Comparison of ENCODE assay signal across 13 mouse cellular contexts in genomic region chr10:81027331-81027730, GRCm38 (mm10). TPM values are rescaled to one million over a fixed set of nuclear protein-coding genes. Genes with fewer than 3 reads are reported as not detected.
DNase-seq lines count a peak whose midpoint lies in the region; ATAC-seq and TF ChIP-seq lines count a peak whose summit lies in the region.
"Had no signal": no experiment of that assay in that cellular context is flagged by ENCODE, and none has a peak within 500 bp of the region (broad histone marks: within the 10 kb centered on the region; RNA-seq: fewer than 3 reads in every experiment).

No protein-coding gene starts in this region.

- no peaks in the 10 kb centered on the region for H3K4me1 ChIP-seq in heart, postnatal 0 days (ENCODE audit: control insufficient read depth, insufficient read depth)
- H3K4me1 ChIP-seq in thymus, adult 2 months (replicated peaks; ENCODE audit: control insufficient read depth, insufficient read depth, low read length), result no peaks in the 10 kb centered on the region
- H3K4me1 ChIP-seq in intestine, postnatal 0 days (replicated peaks; ENCODE audit: control insufficient read depth, insufficient read depth, low read length), result no peaks in the 10 kb centered on the region

- TF ChIP-seq EP300 in heart, postnatal 0 days (IDR thresholded peaks at IDR 0.05; ENCODE audit: low read depth), result no peak

- H3K9me3 ChIP-seq in heart, postnatal 0 days (replicated peaks; ENCODE audit: control insufficient read depth, low read length), result no peaks in the 10 kb centered on the region
- H3K9me3 ChIP-seq in intestine, postnatal 0 days (ENCODE audit: control insufficient read depth), result no peaks in the 10 kb centered on the region
- H3K9me3 ChIP-seq: liver, embryonic 13.5 days; midbrain, embryonic 12.5 days had no signal

- peaks cover 17% of the 10 kb centered on the region for H3K36me3 ChIP-seq in heart, postnatal 0 days (replicated peaks; ENCODE audit: control insufficient read depth, insufficient read depth, low read length)
- no peaks in the 10 kb centered on the region for H3K36me3 ChIP-seq in thymus, adult 2 months (ENCODE audit: control insufficient read depth, insufficient read depth, low read length)
- H3K36me3 ChIP-seq in intestine, postnatal 0 days (ENCODE audit: control insufficient read depth, insufficient read depth), result peaks cover 24% of the 10 kb centered on the region

- H3K27me3 ChIP-seq in heart, postnatal 0 days (ENCODE audit: control insufficient read depth, insufficient read depth, low read length), result peaks cover 29% of the 10 kb centered on the region
- H3K27me3 ChIP-seq in thymus, adult 2 months (ENCODE audit: control insufficient read depth, insufficient read depth, low read length), result peaks cover 5% of the 10 kb centered on the region; the same call in 1 of the 2 replicates
- H3K27me3 ChIP-seq in intestine, postnatal 0 days (replicated peaks; ENCODE audit: control insufficient read depth, insufficient read depth, low read length), result peaks cover 26% of the 10 kb centered on the region

- no peak overlapping the region for H3K9ac ChIP-seq in heart, postnatal 0 days (replicated peaks; ENCODE audit: low read depth, low read length)
- H3K9ac ChIP-seq in intestine, postnatal 0 days (ENCODE audit: low read depth, low read length), result no peak overlapping the region
- H3K9ac ChIP-seq: liver, embryonic 13.5 days; midbrain, embryonic 12.5 days had no signal

- TF ChIP-seq POLR2A in thymus, adult 2 months (IDR thresholded peaks at IDR 0.05; ENCODE audit: control insufficient read depth, extremely low read depth, insufficient read depth, low read length, poor library complexity), result no peak

- peak; percentile 59; the same call in 1 of the 2 replicates for ATAC-seq in heart, postnatal 0 days (ENCODE audit: insufficient read depth, low read depth)
- ATAC-seq in intestine, postnatal 0 days, result no peak

- 0 out of 2 replicates have a peak overlapping the region, but pooled peaks have one; percentile 17 for H3K27ac ChIP-seq in heart, postnatal 0 days (ENCODE audit: low read depth)
- no peak overlapping the region for H3K27ac ChIP-seq in thymus, adult 2 months (ENCODE audit: control insufficient read depth, insufficient read depth, low read length)
- no peak overlapping the region for H3K27ac ChIP-seq in intestine, postnatal 0 days (ENCODE audit: low read depth, low read length)
- H3K27ac ChIP-seq: liver, embryonic 13.5 days; midbrain, embryonic 12.5 days had no signal

- peak; percentile 27 to 60 for DNase-seq in left cerebral cortex, adult 18-20 months (ENCODE audit: low spot score in 2 of 2)
- DNase-seq in left cerebral cortex, adult 8-10 months (ENCODE audit: low spot score in 2 of 2), result no peak
- DNase-seq in adipocyte (ENCODE audit: low spot score), result peak; percentile 69
- peak; percentile 90 for DNase-seq in cerebellum, adult 9-11 months
- peak; percentile 23 for DNase-seq in heart, postnatal 0 days (ENCODE audit: low spot score)
- no peak for DNase-seq in thymus, adult 2 months
- no peak for DNase-seq in layer of hippocampus, postnatal 14 days (ENCODE audit: low spot score in 2 of 2)
- DNase-seq: liver, embryonic 13.5 days; thymus, postnatal 36 days had no signal

- H3K4me2 ChIP-seq in heart, postnatal 0 days (ENCODE audit: low read depth, low read length), result no peak overlapping the region
- no peak overlapping the region for H3K4me2 ChIP-seq in intestine, postnatal 0 days (replicated peaks; ENCODE audit: low read depth)
- H3K4me2 ChIP-seq: liver, embryonic 13.5 days; midbrain, embryonic 12.5 days had no signal

- 28% methylated on average over 4 of the region's 4 CpGs for WGBS in heart, postnatal 0 days
- WGBS in thymus, adult 2 months, result 57% methylated on average over 4 of the region's 4 CpGs
- WGBS in intestine, postnatal 0 days, result 51% methylated on average over 4 of the region's 4 CpGs

- no peak overlapping the region for H3K4me3 ChIP-seq in heart, postnatal 0 days (ENCODE audit: low read depth, low read length)
- no peak overlapping the region for H3K4me3 ChIP-seq in thymus, adult 2 months (ENCODE audit: control insufficient read depth, insufficient read depth, low read length)
- H3K4me3 ChIP-seq in intestine, postnatal 0 days (ENCODE audit: low read depth, low read length), result no peak overlapping the region
- H3K4me3 ChIP-seq: erythroblast, embryonic 14.5 days; liver, embryonic 13.5 days; midbrain, embryonic 12.5 days had no signal

- no peak for TF ChIP-seq CTCF in heart, postnatal 0 days (IDR thresholded peaks at IDR 0.05; ENCODE audit: low read depth)
- no peak for TF ChIP-seq CTCF in thymus, adult 2 months (IDR thresholded peaks at IDR 0.05; ENCODE audit: borderline replicate concordance, control insufficient read depth, extremely low read depth, insufficient read depth, low read length, poor library complexity)
- TF ChIP-seq CTCF in intestine, postnatal 0 days (IDR thresholded peaks at IDR 0.05; ENCODE audit: low read depth), result no peak

RNA-seq across cellular contexts. Expression of gene Diras1, which starts 1.9 kb away (rescaled TPM):
- 100 to 1,000 TPM; 104 to 113 TPM for total RNA-seq in left cerebral cortex, adult 18-20 months (2021)
- 100 to 1,000 TPM; 115 to 131 (median 118) TPM for total RNA-seq in left cerebral cortex, adult 8-10 months (2022)
- total RNA-seq in heart, postnatal 0 days (2014; rRNA removed; ENCODE audit: low replicate concordance), result not detected in 2 replicates
- not detected in 2 replicates for polyA plus RNA-seq in heart, postnatal 0 days (2015; fragmentation: Nextera tagmentation; extraction: Ambion mirVana)
- polyA plus RNA-seq in thymus, adult 2 months (2012; rRNA removed), result 0.05 and 0.13 TPM in 2 replicates
- total RNA-seq in layer of hippocampus, postnatal 14 days (2021), result 100 to 1,000 TPM; 100 to 105 TPM
- polyA plus RNA-seq in intestine, postnatal 0 days (2015; fragmentation: Nextera tagmentation; extraction: Ambion mirVana), result 0.43 and 0.91 TPM in 2 replicates
- total RNA-seq: hematopoietic stem cell, adult 5-6 weeks had no signal
- polyA plus RNA-seq: erythroblast, embryonic 14.5 days had no signal

RNA-seq across cellular contexts. Expression of gene Slc39a3, which starts 9.9 kb away (rescaled TPM):
- total RNA-seq in left cerebral cortex, adult 18-20 months (2021), result 10 to 100 TPM; 56.9 to 60.1 TPM
- total RNA-seq in left cerebral cortex, adult 8-10 months (2022), result 10 to 100 TPM; 53.9 to 58.9 (median 56.4) TPM
- 18.7 and 29.3 TPM in 2 replicates for total RNA-seq in heart, postnatal 0 days (2014; rRNA removed; ENCODE audit: low replicate concordance)
- 6.3 and 7.5 TPM in 2 replicates for polyA plus RNA-seq in heart, postnatal 0 days (2015; fragmentation: Nextera tagmentation; extraction: Ambion mirVana)
- polyA plus RNA-seq in thymus, adult 2 months (2012; rRNA removed), result 52.7 and 57.6 TPM in 2 replicates
- 10 to 100 TPM; 63.9 to 70.2 TPM for total RNA-seq in layer of hippocampus, postnatal 14 days (2021)
- 10.5 and 11.1 TPM in 2 replicates for polyA plus RNA-seq in intestine, postnatal 0 days (2015; fragmentation: Nextera tagmentation; extraction: Ambion mirVana)

RNA-seq across cellular contexts. Expression of gene Gng7, which starts 12.6 kb away (rescaled TPM):
- total RNA-seq in left cerebral cortex, adult 18-20 months (2021), result 100 to 1,000 TPM; 107 to 137 TPM
- 100 to 1,000 TPM; 204 to 252 (median 224) TPM for total RNA-seq in left cerebral cortex, adult 8-10 months (2022)
- total RNA-seq in heart, postnatal 0 days (2014; rRNA removed; ENCODE audit: low replicate concordance), result 0.11 and 0.93 TPM in 2 replicates
- 0.64 and 0.85 TPM in 2 replicates for polyA plus RNA-seq in heart, postnatal 0 days (2015; fragmentation: Nextera tagmentation; extraction: Ambion mirVana)
- 0.63 and 0.80 TPM in 2 replicates for polyA plus RNA-seq in thymus, adult 2 months (2012; rRNA removed)
- 100 to 1,000 TPM; 170 to 173 TPM for total RNA-seq in layer of hippocampus, postnatal 14 days (2021)
- 0.81 and 1.2 TPM in 2 replicates for polyA plus RNA-seq in intestine, postnatal 0 days (2015; fragmentation: Nextera tagmentation; extraction: Ambion mirVana)
- polyA plus RNA-seq: erythroblast, embryonic 14.5 days had no signal

RNA-seq across cellular contexts. Expression of gene Sgta, which starts 32.6 kb away (rescaled TPM):
- total RNA-seq in left cerebral cortex, adult 18-20 months (2021), result 100 to 1,000 TPM; 178 to 182 TPM
- total RNA-seq in left cerebral cortex, adult 8-10 months (2022), result 100 to 1,000 TPM; 165 to 176 (median 169) TPM
- total RNA-seq in heart, postnatal 0 days (2014; rRNA removed; ENCODE audit: low replicate concordance), result 98.1 and 152 TPM in 2 replicates
- polyA plus RNA-seq in heart, postnatal 0 days (2015; fragmentation: Nextera tagmentation; extraction: Ambion mirVana), result 134 and 137 TPM in 2 replicates
- 265 and 279 TPM in 2 replicates for polyA plus RNA-seq in thymus, adult 2 months (2012; rRNA removed)
- total RNA-seq in layer of hippocampus, postnatal 14 days (2021), result 100 to 1,000 TPM; 169 to 174 TPM
- polyA plus RNA-seq in intestine, postnatal 0 days (2015; fragmentation: Nextera tagmentation; extraction: Ambion mirVana), result 119 and 124 TPM in 2 replicates

RNA-seq across cellular contexts. Expression of gene Thop1, which starts 42.5 kb away (rescaled TPM):
- 10 to 100 TPM; 43.9 to 49.4 TPM for total RNA-seq in left cerebral cortex, adult 18-20 months (2021)
- 10 to 100 TPM; 37.2 to 47.4 (median 43.3) TPM for total RNA-seq in left cerebral cortex, adult 8-10 months (2022)
- 23.6 and 31.2 TPM in 2 replicates for total RNA-seq in heart, postnatal 0 days (2014; rRNA removed; ENCODE audit: low replicate concordance)
- polyA plus RNA-seq in heart, postnatal 0 days (2015; fragmentation: Nextera tagmentation; extraction: Ambion mirVana), result 15.1 and 15.2 TPM in 2 replicates
- 30.7 and 35.7 TPM in 2 replicates for polyA plus RNA-seq in thymus, adult 2 months (2012; rRNA removed)
- total RNA-seq in layer of hippocampus, postnatal 14 days (2021), result 10 to 100 TPM; 52.6 TPM
- polyA plus RNA-seq in intestine, postnatal 0 days (2015; fragmentation: Nextera tagmentation; extraction: Ambion mirVana), result 11.6 and 12.0 TPM in 2 replicates

Comparison
In these comparisons a context has a peak if more than half of its experiments do, and no peak if none do; other contexts are left out.
1. DNase-seq: peak in left cerebral cortex, adult 18-20 months (2 of 2), adipocyte (single experiment), cerebellum, adult 9-11 months (single experiment) and heart, postnatal 0 days (single experiment); none in left cerebral cortex, adult 8-10 months (0 of 2), thymus, adult 2 months (single experiment) and layer of hippocampus, postnatal 14 days (0 of 2).
2. RNA of gene Diras1, which starts 1.9 kb away (total RNA-seq): 115 to 131 TPM in left cerebral cortex, adult 8-10 months, 104 to 113 TPM in left cerebral cortex, adult 18-20 months and 100 to 105 TPM in layer of hippocampus, postnatal 14 days; not detected in heart, postnatal 0 days; every median in the first group is over 100 times any median in the second.
3. RNA of gene Gng7, which starts 12.6 kb away (total RNA-seq): 204 to 252 TPM in left cerebral cortex, adult 8-10 months, 170 to 173 TPM in layer of hippocampus, postnatal 14 days and 107 to 137 TPM in left cerebral cortex, adult 18-20 months; 0.11 to 0.93 TPM in heart, postnatal 0 days; every median in the first group is over 10 times any median in the second.